Mouse (Mus musculus): Measurements from ENCODE around the gene Ang. TPM values are rescaled to one million over a fixed set of nuclear protein-coding genes. Genes with fewer than 3 reads are reported as not detected.
A peak's percentile ranks its signal among the peaks of the same experiment; 100 is the strongest.

Gene Ang
- polyA plus RNA-seq, 1 experiment from 2014 or later = 7.5 TPM

DNA sequence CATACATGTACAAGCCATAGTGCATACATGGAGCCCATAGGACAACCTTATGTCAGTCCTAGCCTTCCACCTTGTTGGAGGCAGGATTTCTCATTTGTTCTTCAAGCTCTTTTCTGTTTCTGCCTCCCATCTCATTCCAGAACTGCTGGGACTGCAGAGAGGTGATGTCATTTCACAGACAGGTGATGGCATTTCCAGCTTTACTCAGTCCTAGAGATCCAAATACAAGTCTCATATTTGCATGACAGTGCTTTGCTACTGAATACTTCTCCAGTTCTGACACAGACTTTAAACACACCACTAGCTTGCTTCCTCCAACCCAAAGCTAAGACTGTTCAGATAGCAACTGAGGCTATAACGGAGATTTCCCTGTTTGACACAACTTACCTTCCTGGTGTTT is 11.8 kb upstream of the Ang start:
- no peaks in the 10 kb centered on the region for H3K27me3 ChIP-seq (ENCODE audit: insufficient read depth, low read length)
- peaks cover 5% of the 10 kb centered on the region; the same call in 1 of the 2 replicates for H3K4me1 ChIP-seq (replicated peaks; ENCODE audit: insufficient read depth, low read length)
- no peaks in the 10 kb centered on the region for H3K36me3 ChIP-seq (ENCODE audit: insufficient read depth, low read length)
- H3K9ac ChIP-seq (ENCODE audit: low read depth, low read length) = no peak overlapping the region
- ATAC-seq (replicated peaks; ENCODE audit: low FRiP score, low read depth) (no peak), DNase-seq (ENCODE audit: low spot score) (no peak)
- no peak for TF ChIP-seq CTCF (IDR thresholded peaks at IDR 0.05; ENCODE audit: low read depth)
- no peak overlapping the region for H3K27ac ChIP-seq
- no peak overlapping the region for H3K4me2 ChIP-seq (ENCODE audit: low read length)
- no peaks in the 10 kb centered on the region for H3K9me3 ChIP-seq (replicated peaks; ENCODE audit: low read length)
- H3K4me3 ChIP-seq (replicated peaks; ENCODE audit: low read depth, low read length) = no peak overlapping the region
- WGBS = 85% methylated on average over 1 of the region's 1 CpGs

- Histone ChIP-seq H3K4me1 (replicated peaks; ENCODE audit: insufficient read depth, low read length) (peaks cover 5% of the 10 kb centered on the region; the same call in 1 of the 2 replicates), H3K9me3 (replicated peaks; ENCODE audit: low read length) (no peaks in the 10 kb centered on the region), H3K4me2 (ENCODE audit: low read length) (no peak overlapping the region), H3K36me3 (ENCODE audit: insufficient read depth, low read length) (no peaks in the 10 kb centered on the region), H3K27ac (no peak overlapping the region), H3K9ac (ENCODE audit: low read depth, low read length) (no peak overlapping the region), H3K4me3 (replicated peaks; ENCODE audit: low read depth, low read length) (no peak overlapping the region), H3K27me3 (ENCODE audit: insufficient read depth, low read length) (no peaks in the 10 kb centered on the region)
- no peak for ATAC-seq (replicated peaks; ENCODE audit: low FRiP score, low read depth)
- no peak for TF ChIP-seq CTCF (IDR thresholded peaks at IDR 0.05; ENCODE audit: low read depth)
- WGBS = 89% methylated on average over 2 of the region's 2 CpGs
- no peak for DNase-seq (ENCODE audit: low spot score)
Observed at GRCm38 (mm10) chr14:51081035-51081434, 9.9 kb upstream of the Ang start.

- Histone ChIP-seq H3K9ac (ENCODE audit: low read depth, low read length) (peak overlapping the region; percentile 58), H3K4me1 (replicated peaks; ENCODE audit: insufficient read depth, low read length) (peaks cover 5% of the 10 kb centered on the region; the same call in 1 of the 2 replicates), H3K9me3 (replicated peaks; ENCODE audit: low read length) (no peaks in the 10 kb centered on the region), H3K36me3 (ENCODE audit: insufficient read depth, low read length) (no peaks in the 10 kb centered on the region), H3K4me2 (ENCODE audit: low read length) (peak overlapping the region; percentile 84), H3K27ac (no peak overlapping the region), H3K27me3 (ENCODE audit: insufficient read depth, low read length) (no peaks in the 10 kb centered on the region), H3K4me3 (replicated peaks; ENCODE audit: low read depth, low read length) (peak overlapping the region; percentile 54)
- TF ChIP-seq CTCF (IDR thresholded peaks at IDR 0.05; ENCODE audit: low read depth) = no peak
- DNase-seq (ENCODE audit: low spot score) (peak; percentile 65), ATAC-seq (replicated peaks; ENCODE audit: low FRiP score, low read depth) (peak; percentile 75)
- 3% methylated on average over 38 of the region's 40 CpGs for WGBS
Observed at GRCm38 (mm10) chr14:51082599-51083581, 8.1 kb upstream of the Ang start.

DNA sequence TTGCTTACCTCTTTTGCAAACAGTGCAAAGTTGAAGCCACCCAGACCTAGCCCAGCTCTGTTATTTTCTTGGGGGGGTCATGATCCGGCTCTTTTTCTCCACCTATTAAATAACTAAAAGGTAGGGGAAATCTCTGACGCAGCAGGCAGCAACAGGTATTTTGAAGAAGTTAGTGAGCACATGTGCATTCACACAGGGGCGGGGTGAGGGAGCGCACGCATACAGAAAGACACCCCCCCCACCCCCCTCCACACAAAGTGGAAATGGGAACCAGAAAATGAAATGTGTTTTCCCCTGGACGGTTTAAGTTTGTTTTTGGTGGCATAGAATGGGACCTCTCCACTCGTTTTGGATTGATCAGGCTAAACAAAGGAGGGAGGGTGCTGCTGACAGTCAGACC is 7.1 kb upstream of the Ang start:
- ATAC-seq (replicated peaks; ENCODE audit: low FRiP score, low read depth) (no peak), DNase-seq (ENCODE audit: low spot score) (no peak)
- Histone ChIP-seq H3K4me2 (ENCODE audit: low read length) (peak overlapping the region; percentile 84), H3K9ac (ENCODE audit: low read depth, low read length) (no peak overlapping the region), H3K27me3 (ENCODE audit: insufficient read depth, low read length) (no peaks in the 10 kb centered on the region), H3K4me3 (replicated peaks; ENCODE audit: low read depth, low read length) (0 out of 2 replicates have a peak overlapping the region, but pooled peaks have one; percentile 54), H3K9me3 (replicated peaks; ENCODE audit: low read length) (no peaks in the 10 kb centered on the region), H3K36me3 (ENCODE audit: insufficient read depth, low read length) (no peaks in the 10 kb centered on the region), H3K27ac (no peak overlapping the region), H3K4me1 (replicated peaks; ENCODE audit: insufficient read depth, low read length) (peaks cover 5% of the 10 kb centered on the region; the same call in 1 of the 2 replicates)
- WGBS = 26% methylated on average over 7 of the region's 7 CpGs
- TF ChIP-seq CTCF (IDR thresholded peaks at IDR 0.05; ENCODE audit: low read depth) = no peak

DNA sequence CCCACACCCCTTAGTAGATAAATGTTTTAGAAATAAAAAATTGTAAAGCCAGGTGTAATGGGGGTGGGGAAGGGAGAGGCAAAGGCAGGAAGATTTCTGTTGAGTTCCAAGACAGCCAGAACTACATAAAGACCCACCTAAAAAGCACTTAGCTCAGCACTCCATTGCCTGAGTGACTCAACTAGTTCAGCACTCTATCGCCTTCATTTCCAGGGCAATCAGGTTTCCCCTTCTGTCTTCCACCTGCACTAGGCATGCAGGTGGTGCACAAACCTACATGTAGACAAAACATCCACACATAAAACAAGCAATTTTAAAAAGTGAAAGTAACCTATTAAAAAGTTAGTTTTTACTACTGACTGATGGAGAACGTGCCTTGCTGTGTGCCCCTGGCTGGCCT is 5.9 kb upstream of the Ang start:
- DNase-seq (ENCODE audit: low spot score) = no peak
- TF ChIP-seq CTCF (IDR thresholded peaks at IDR 0.05; ENCODE audit: low read depth) = no peak

GRCm38 (mm10) chr14:51085911-51086310 is 5.0 kb upstream of the Ang start:
- Histone ChIP-seq H3K4me2 (ENCODE audit: low read length) (no peak overlapping the region), H3K4me3 (replicated peaks; ENCODE audit: low read depth, low read length) (no peak overlapping the region), H3K27ac (no peak overlapping the region), H3K4me1 (replicated peaks; ENCODE audit: insufficient read depth, low read length) (peaks cover 5% of the 10 kb centered on the region; the same call in 1 of the 2 replicates), H3K9me3 (replicated peaks; ENCODE audit: low read length) (no peaks in the 10 kb centered on the region), H3K36me3 (ENCODE audit: insufficient read depth, low read length) (no peaks in the 10 kb centered on the region), H3K27me3 (ENCODE audit: insufficient read depth, low read length) (no peaks in the 10 kb centered on the region), H3K9ac (ENCODE audit: low read depth, low read length) (no peak overlapping the region)
- DNase-seq (ENCODE audit: low spot score) (no peak), ATAC-seq (replicated peaks; ENCODE audit: low FRiP score, low read depth) (no peak)
- no peak for TF ChIP-seq CTCF (IDR thresholded peaks at IDR 0.05; ENCODE audit: low read depth)
- WGBS = 82% methylated on average over 4 of the region's 4 CpGs

More for the DNA sequence above, 5.9 kb upstream of the Ang start:
- Histone ChIP-seq H3K36me3 (ENCODE audit: insufficient read depth, low read length) (no peaks in the 10 kb centered on the region), H3K4me2 (ENCODE audit: low read length) (no peak overlapping the region), H3K9me3 (replicated peaks; ENCODE audit: low read length) (no peaks in the 10 kb centered on the region), H3K4me3 (replicated peaks; ENCODE audit: low read depth, low read length) (no peak overlapping the region), H3K4me1 (replicated peaks; ENCODE audit: insufficient read depth, low read length) (peaks cover 5% of the 10 kb centered on the region; the same call in 1 of the 2 replicates), H3K27ac (no peak overlapping the region), H3K27me3 (ENCODE audit: insufficient read depth, low read length) (no peaks in the 10 kb centered on the region), H3K9ac (ENCODE audit: low read depth, low read length) (no peak overlapping the region)
- 73% methylated on average over 2 of the region's 2 CpGs for WGBS
- no peak for ATAC-seq (replicated peaks; ENCODE audit: low FRiP score, low read depth)

All from kidney, postnatal 0 days (tissue).